Mouse (Mus musculus) liver, embryonic 16.5 days (tissue): ENCODE measurements at regions not wholly inside any gene's neighbourhood (a gene's known extent, or its start where the extent isn't known, plus 50 kb on each side); places are given as distances from the start of the nearest gene placed in this dataset.
A peak's percentile ranks its signal among the peaks of the same experiment; 100 is the strongest.

Source experiments
- ATAC-seq: fragments of 200-750 bp; cut with Nextera tagmentation; 2 replicates; pipeline ENCODE4 v1.8.0; 2017; ENCODE audit warnings: low read depth, mild to moderate bottlenecking, moderate number of reproducible peaks, moderate library complexity
- H3K27ac ChIP-seq: fragments of 300-500 bp; sonication (generic); 2 replicates; pipeline ENCODE4 v1.5.1; 2014; ENCODE audit warnings: mild to moderate bottlenecking, low read length
- H3K27me3 ChIP-seq: fragments of 300-500 bp; sonication (generic); 2 replicates; pipeline ENCODE4 v1.6.1; 2014; ENCODE audit warnings: low read depth, low read length, mixed read lengths; ENCODE audit not compliant: control insufficient read depth, insufficient read depth
- H3K36me3 ChIP-seq: fragments of 300-500 bp; sonication (generic); 2 replicates; pipeline ENCODE4 v1.6.1; 2014; ENCODE audit warnings: mild to moderate bottlenecking; ENCODE audit not compliant: control insufficient read depth, insufficient read depth
- H3K4me1 ChIP-seq: fragments of 300-500 bp; sonication (generic); 2 replicates; pipeline ENCODE4 v1.6.1; 2014; ENCODE audit warnings: low read depth, low read length, mixed read lengths; ENCODE audit not compliant: control insufficient read depth
- H3K4me2 ChIP-seq: fragments of 300-500 bp; sonication (generic); 2 replicates; pipeline ENCODE4 v1.6.1; 2014; ENCODE audit warnings: low read depth, low read length, mixed read lengths
- H3K4me3 ChIP-seq: fragments of 300-500 bp; sonication (generic); 2 replicates; pipeline ENCODE4 v1.5.1; 2014; ENCODE audit warnings: low read depth, mild to moderate bottlenecking, low read length
- H3K9ac ChIP-seq: fragments of 300-500 bp; sonication (generic); 2 replicates; pipeline ENCODE4 v1.6.1; 2014; ENCODE audit warnings: low read depth, low read length
- H3K9me3 ChIP-seq: fragments of 300-500 bp; sonication (generic); replicated peaks from 2 replicates; pipeline ENCODE4 v1.6.1; 2016; ENCODE audit warnings: low read length; ENCODE audit not compliant: control insufficient read depth
- WGBS: fragments of 180-500 bp; shearing (Covaris S2); extraction: QIAGEN DNeasy Blood & Tissue Kit; methylation state at CpG from one replicate; pipeline ENCODE4 v1.1.7; 2014; ENCODE audit not compliant: insufficient replicate concordance; 5-methylcytosine and 5-hydroxymethylcytosine counted together

DNA sequence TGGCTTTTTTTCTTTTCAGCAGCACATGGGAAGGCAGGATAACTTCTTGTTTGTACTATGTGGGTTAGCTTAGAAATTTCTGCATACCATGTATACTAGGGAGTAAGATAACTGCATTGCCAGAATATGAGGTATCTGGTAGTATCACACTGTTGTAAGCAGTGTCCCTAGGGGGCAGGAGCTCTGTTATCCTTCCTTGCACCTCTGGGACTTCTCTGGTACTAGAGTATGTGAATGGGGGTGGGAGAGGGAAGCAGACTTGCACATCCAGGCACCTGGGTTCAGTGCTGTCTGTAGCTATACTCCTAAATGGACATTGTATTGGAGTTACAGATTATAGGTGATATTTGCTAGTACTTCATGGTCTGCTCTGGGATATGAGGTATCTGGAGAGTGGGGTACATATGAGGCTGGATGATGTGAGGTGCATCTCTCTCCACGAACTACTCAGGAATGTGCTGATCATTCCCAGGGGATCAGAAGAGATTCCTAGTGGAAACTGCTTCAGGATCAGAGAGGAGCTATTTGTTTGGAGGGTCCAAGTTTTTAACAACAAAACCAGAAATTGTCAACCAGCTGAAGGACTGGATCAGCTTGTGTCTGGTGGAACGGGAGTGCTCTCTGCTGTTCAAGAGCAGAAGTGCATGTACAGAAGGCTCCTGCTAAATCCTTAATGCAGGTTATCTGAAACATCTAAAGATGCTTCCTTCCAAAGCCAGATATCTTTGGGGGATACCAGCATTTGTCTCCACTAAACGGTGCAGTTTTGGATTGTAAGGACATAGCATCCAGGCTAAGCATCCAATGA, 402.7 kb upstream of the Vrk2 start:
- 19% methylated on average over 3 of the region's 3 CpGs for WGBS
- Histone ChIP-seq H3K9me3 (no peaks in the 10 kb centered on the region), H3K27me3 (no peaks in the 10 kb centered on the region), H3K4me3 (no peak overlapping the region), H3K9ac (no peak overlapping the region), H3K27ac (no peak overlapping the region), H3K4me2 (no peak overlapping the region), H3K36me3 (no peaks in the 10 kb centered on the region), H3K4me1 (no peaks in the 10 kb centered on the region)
- no peak for ATAC-seq

DNA sequence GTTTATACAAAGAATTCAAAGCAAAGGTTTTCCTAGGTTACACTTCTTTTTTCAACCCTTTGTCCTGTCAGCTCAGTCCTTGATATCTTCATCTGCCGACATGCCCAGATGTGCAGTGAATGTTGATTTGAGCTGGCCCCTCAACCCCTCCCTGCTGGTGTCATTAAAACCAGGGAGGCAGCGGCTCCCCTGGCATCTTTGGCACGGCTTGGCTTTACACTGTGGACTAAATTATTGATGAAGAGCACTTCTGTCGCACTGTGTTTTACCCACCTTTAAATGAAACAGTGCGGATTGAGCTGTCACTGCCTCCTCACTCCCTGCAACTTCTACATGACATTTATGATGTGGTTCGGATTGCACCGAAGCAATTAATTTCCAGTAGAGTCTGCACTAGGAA, 387.4 kb upstream of the Vrk2 start:
- no peak for ATAC-seq
- H3K9me3 ChIP-seq: no peaks in the 10 kb centered on the region
- no peaks in the 10 kb centered on the region for H3K36me3 ChIP-seq
- no peak overlapping the region for H3K9ac ChIP-seq
- 58% methylated on average over 7 of the region's 7 CpGs for WGBS
- no peaks in the 10 kb centered on the region for H3K4me1 ChIP-seq
- H3K27ac ChIP-seq: no peak overlapping the region
- no peak overlapping the region for H3K4me2 ChIP-seq
- H3K27me3 ChIP-seq: no peaks in the 10 kb centered on the region
- H3K4me3 ChIP-seq: no peak overlapping the region

DNA sequence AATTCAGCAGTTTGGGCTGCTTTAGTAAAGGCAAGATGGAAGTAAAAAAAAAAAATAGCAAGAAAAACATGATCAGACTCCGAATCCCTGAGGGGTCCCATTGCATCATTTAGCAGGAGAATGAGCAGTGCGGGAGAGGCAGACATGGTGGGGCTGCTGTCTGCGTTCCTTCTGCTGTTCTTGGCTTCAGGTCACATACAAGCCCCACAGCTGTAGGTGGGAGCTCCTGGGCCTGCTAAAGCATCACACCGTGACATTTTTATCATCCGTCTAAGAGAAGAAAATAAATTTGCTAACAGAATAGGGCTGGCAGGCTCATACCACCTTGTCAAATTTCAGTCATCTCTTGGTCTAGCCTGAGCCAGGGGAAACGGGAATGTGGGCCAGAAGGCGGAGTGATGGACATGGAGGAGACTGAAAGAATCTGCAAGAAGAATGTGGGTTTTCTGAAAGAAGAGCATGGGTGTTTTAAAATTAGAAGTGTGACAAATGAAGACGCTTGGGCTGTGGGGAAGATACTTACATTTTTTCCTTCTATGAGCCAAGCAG, 378.8 kb upstream of the Vrk2 start:
- no peak overlapping the region for H3K9ac ChIP-seq
- no peaks in the 10 kb centered on the region for H3K27me3 ChIP-seq
- no peaks in the 10 kb centered on the region for H3K36me3 ChIP-seq
- H3K9me3 ChIP-seq: no peaks in the 10 kb centered on the region
- H3K4me3 ChIP-seq: no peak overlapping the region
- WGBS: 66% methylated on average over 8 of the region's 8 CpGs
- ATAC-seq: no peak
- H3K27ac ChIP-seq: no peak overlapping the region
- no peaks in the 10 kb centered on the region for H3K4me1 ChIP-seq
- no peak overlapping the region for H3K4me2 ChIP-seq

DNA sequence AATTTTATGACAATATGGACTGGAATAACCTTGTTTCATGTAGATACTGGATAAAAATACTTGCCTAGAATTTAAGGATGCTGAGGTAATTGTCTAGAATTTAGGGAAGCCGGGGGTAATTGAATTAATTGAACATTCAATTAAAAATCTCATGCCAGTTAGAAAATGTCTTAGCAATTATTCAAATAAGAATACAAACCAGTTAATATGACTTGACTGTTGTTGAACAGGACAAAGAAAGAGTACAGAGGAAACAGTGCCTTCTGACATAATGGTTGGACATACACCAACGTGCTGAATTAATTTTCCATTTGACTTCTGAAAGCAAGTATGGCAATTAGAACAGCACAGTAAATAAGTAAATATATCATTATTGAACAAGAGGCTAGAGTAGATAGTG, 377.4 kb upstream of the Vrk2 start:
- Histone ChIP-seq H3K4me2 (no peak overlapping the region), H3K36me3 (no peaks in the 10 kb centered on the region), H3K27me3 (no peaks in the 10 kb centered on the region), H3K9me3 (no peaks in the 10 kb centered on the region), H3K4me1 (no peaks in the 10 kb centered on the region), H3K27ac (no peak overlapping the region), H3K9ac (no peak overlapping the region), H3K4me3 (no peak overlapping the region)
- no peak for ATAC-seq
- 62% methylated on average over 2 of the region's 2 CpGs for WGBS

DNA sequence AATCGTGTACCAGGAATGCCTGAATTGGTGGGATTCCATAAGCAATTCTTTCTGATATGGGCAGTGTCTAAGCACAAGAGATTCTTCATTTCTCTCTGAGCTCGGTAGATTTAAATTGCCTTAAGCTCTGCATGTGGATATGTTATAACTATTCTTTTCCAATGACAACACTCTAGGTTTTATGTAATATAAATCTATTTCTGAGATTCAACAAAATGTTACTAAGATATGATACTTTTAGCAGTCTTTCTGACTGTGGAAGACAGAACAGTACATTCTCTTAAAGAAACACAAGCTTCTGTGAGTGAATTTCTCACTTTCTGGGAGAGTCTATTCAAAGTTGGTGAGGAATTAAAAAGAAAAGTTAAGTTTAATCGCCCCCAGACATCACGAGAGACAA, 373.6 kb upstream of the Vrk2 start:
- H3K27me3 ChIP-seq: no peaks in the 10 kb centered on the region
- H3K36me3 ChIP-seq: no peaks in the 10 kb centered on the region
- no peaks in the 10 kb centered on the region for H3K4me1 ChIP-seq
- WGBS: 55% methylated on average over 4 of the region's 4 CpGs
- no peak overlapping the region for H3K4me3 ChIP-seq
- H3K4me2 ChIP-seq: no peak overlapping the region
- no peak overlapping the region for H3K27ac ChIP-seq
- H3K9me3 ChIP-seq: no peaks in the 10 kb centered on the region
- no peak overlapping the region for H3K9ac ChIP-seq
- no peak for ATAC-seq

DNA sequence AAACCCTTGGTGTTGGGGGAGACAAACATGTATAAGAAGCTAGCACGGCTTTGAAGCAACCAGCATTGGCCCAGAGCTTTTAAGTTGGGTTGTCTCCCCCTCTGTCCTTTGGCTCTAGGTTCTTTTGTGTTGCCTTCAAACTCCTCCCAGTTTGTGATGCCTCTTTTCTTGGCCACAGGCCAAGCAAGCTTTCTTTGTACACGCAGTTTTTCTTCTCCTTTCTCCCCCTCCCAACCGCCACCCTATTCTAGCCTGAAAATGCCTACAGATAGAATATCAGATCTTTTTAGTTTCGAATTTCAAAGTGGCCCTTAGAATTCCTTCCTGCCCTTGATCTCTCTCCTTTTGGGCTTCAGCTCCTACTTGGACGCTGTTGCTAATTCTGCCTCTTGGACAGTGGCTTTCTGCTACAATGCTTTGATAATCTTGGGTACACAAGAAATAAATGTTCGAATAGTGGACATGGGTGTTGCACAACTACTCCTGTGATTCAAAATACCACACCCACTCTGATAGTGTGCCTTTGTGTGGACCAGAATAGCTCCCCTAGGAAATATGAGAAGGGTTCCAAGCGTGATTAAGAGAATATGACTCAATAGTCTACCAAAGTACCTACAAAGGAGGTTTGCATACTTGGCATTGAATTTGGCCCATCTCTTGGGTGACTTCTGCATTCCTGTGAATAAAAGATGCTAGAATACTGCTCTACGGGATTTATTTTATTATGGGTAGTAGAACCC, 369.3 kb upstream of the Vrk2 start:
- Histone ChIP-seq H3K4me2 (no peak overlapping the region), H3K9me3 (no peaks in the 10 kb centered on the region), H3K27ac (no peak overlapping the region), H3K4me1 (no peaks in the 10 kb centered on the region), H3K27me3 (no peaks in the 10 kb centered on the region), H3K9ac (no peak overlapping the region), H3K4me3 (no peak overlapping the region), H3K36me3 (no peaks in the 10 kb centered on the region)
- no peak for ATAC-seq
- WGBS: 49% methylated on average over 8 of the region's 8 CpGs

DNA sequence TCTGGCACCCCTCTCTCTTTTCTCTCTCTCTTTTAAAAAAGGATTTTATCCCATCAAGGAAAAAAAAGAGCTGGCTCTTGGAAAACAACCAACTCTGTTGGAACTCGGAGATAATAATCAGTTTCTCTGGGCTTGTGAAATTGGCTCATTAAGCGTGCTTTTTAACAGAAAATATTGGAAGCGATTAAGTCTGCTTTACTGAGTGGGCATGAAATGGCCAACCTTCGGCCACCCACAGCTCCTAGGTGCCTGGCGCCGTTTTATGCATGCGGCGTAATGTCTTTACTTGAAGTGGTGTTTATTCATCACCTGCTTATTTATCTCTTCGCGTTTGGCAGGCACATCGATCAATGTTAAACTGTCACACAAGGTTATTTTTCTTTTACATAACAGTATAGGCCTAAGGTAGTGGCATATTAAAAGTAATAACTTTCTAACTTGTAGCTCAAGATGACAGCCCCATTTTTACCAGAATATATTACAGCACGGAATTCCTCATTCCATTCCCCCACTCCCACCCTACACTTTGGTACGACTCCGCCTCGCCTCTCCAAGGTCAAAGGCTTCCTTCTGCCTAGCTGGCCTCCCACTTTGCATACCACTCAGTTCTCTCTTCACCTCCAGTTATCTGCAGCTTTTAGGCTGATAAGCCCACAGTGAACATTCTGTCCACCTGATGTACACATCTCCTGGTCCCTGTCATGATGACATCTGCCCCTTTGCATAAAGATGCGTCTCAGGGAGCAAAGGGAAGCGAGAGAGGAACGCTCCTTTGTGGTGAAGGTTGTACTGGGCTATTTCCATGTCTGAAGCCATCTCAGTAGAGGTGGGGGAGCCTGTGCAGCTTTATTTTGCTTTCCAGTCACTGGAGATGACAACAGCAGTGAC, 368.5 kb upstream of the Vrk2 start:
- ATAC-seq: no peak
- H3K4me3 ChIP-seq: no peak overlapping the region
- no peak overlapping the region for H3K4me2 ChIP-seq
- 58% methylated on average over 18 of the region's 18 CpGs for WGBS
- H3K36me3 ChIP-seq: no peaks in the 10 kb centered on the region
- H3K27me3 ChIP-seq: no peaks in the 10 kb centered on the region
- H3K9me3 ChIP-seq: no peaks in the 10 kb centered on the region
- no peak overlapping the region for H3K9ac ChIP-seq
- H3K27ac ChIP-seq: no peak overlapping the region
- no peaks in the 10 kb centered on the region for H3K4me1 ChIP-seq

DNA sequence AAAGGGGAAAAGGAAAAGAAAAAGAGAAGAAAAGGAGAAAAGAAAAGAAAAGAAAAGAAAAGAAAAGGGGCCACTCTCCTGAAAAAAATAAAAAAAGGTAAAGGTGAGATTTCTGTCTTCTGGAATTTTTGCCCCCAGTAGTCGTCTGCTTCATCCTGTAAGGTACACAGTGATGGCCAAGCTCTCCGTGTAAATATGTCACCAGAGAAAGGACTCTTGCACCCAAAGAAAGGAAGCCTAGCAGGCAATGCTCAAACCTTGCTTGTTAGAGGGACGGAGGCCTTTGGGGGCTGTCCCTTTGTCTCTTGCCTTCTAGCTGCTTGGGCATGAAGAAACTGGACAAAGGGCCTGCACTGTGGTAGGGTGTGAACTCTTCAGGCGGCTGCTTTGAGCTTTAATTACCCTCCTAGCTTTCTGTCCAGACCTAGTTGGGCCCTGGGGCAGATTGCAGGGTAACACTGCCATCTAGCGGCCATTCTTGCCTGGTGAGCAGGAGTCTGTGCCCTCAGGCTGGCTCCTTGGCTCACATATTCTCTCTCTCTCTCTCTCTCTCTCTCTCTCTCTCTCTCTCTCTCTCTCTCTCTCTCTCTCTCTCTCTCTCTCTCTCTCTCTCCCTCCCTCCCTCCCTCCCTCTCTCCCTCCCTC, 367.7 kb upstream of the Vrk2 start:
- no peak overlapping the region for H3K4me3 ChIP-seq
- no peak overlapping the region for H3K4me2 ChIP-seq
- H3K27me3 ChIP-seq: no peaks in the 10 kb centered on the region
- no peaks in the 10 kb centered on the region for H3K4me1 ChIP-seq
- H3K36me3 ChIP-seq: no peaks in the 10 kb centered on the region
- 8% methylated on average over 5 of the region's 5 CpGs for WGBS
- ATAC-seq: peak; percentile 67
- no peak overlapping the region for H3K27ac ChIP-seq
- H3K9me3 ChIP-seq: no peaks in the 10 kb centered on the region
- no peak overlapping the region for H3K9ac ChIP-seq
